Mouse (Mus musculus) ES-Bruce4 (cell line): ENCODE data around the gene Tmem184b.

Source experiments
- CTCF ChIP-seq: IDR thresholded peaks from one replicate; pipeline ENCODE4 v1.8.1; 2011; ENCODE audit warnings: low read depth, low read length
- EP300 ChIP-seq: IDR thresholded peaks from 2 replicates; pipeline ENCODE4 v1.6.1; 2011; ENCODE audit warnings: low read depth, low read length; ENCODE audit not compliant: insufficient read depth

- TF ChIP-seq CTCF (no peak), EP300 (no peak)
Measured at GRCm38 (mm10) chr15:79393101-79393500, 10.3 kb downstream of the Tmem184b start.
